Mouse (Mus musculus) liver, adult (tissue): ENCODE data around the gene Ttll5.
A peak's percentile ranks its signal among the peaks of the same experiment; 100 is the strongest.

Source experiments
- GATA4 ChIP-seq: IDR thresholded peaks from 2 replicates; pipeline ENCODE4 v1.6.1; 2014; ENCODE audit warnings: mild to moderate bottlenecking, low read length; ENCODE audit not compliant: insufficient replicate concordance

Gene Ttll5

GRCm38 (mm10) chr12:86086550-86086949 is 262.1 kb downstream of the Ttll5 start:
- no peak for TF ChIP-seq GATA4

- TF ChIP-seq GATA4, result peak; percentile 76; the same call in 1 of the 2 replicates
Measured at GRCm38 (mm10) chr12:86088042-86088441, 263.6 kb downstream of the Ttll5 start.

GRCm38 (mm10) chr12:86090764-86091163 is 266.3 kb downstream of the Ttll5 start:
- no peak for TF ChIP-seq GATA4

GRCm38 (mm10) chr12:86091601-86092132 is 267.2 kb downstream of the Ttll5 start:
- TF ChIP-seq GATA4, result no peak

GRCm38 (mm10) chr12:86094075-86094474 is 269.6 kb downstream of the Ttll5 start:
- no peak for TF ChIP-seq GATA4

GRCm38 (mm10) chr12:86095806-86096205 is 271.3 kb downstream of the Ttll5 start:
- TF ChIP-seq GATA4, result no peak

- no peak for TF ChIP-seq GATA4
Measured at GRCm38 (mm10) chr12:86097781-86098180, 273.3 kb downstream of the Ttll5 start.

- no peak for TF ChIP-seq GATA4
Measured at GRCm38 (mm10) chr12:86100711-86101110, 276.3 kb downstream of the Ttll5 start.

GRCm38 (mm10) chr12:86102686-86103085 is 278.2 kb downstream of the Ttll5 start:
- TF ChIP-seq GATA4, result no peak

- no peak for TF ChIP-seq GATA4
Measured at GRCm38 (mm10) chr12:86103391-86103790, 278.9 kb downstream of the Ttll5 start.

- no peak for TF ChIP-seq GATA4
Measured at GRCm38 (mm10) chr12:86103852-86104251, 279.4 kb downstream of the Ttll5 start.

GRCm38 (mm10) chr12:86104297-86104696 is 279.8 kb downstream of the Ttll5 start:
- no peak for TF ChIP-seq GATA4

GRCm38 (mm10) chr12:86105546-86105945 is 281.1 kb downstream of the Ttll5 start:
- TF ChIP-seq GATA4, result no peak

GRCm38 (mm10) chr12:86106086-86106485 is 281.6 kb downstream of the Ttll5 start:
- TF ChIP-seq GATA4, result no peak

GRCm38 (mm10) chr12:86107645-86108044 is 283.2 kb downstream of the Ttll5 start:
- TF ChIP-seq GATA4, result no peak

GRCm38 (mm10) chr12:86109531-86109930 is 285.1 kb downstream of the Ttll5 start:
- no peak for TF ChIP-seq GATA4

- TF ChIP-seq GATA4, result no peak
Measured at GRCm38 (mm10) chr12:86110637-86111036, 286.2 kb downstream of the Ttll5 start.
